Mouse (Mus musculus): ENCODE measurements at regions not wholly inside any gene's neighbourhood (a gene's known extent, or its start where the extent isn't known, plus 50 kb on each side); places are given as distances from the start of the nearest gene placed in this dataset.
A peak's percentile ranks its signal among the peaks of the same experiment; 100 is the strongest.

DNA sequence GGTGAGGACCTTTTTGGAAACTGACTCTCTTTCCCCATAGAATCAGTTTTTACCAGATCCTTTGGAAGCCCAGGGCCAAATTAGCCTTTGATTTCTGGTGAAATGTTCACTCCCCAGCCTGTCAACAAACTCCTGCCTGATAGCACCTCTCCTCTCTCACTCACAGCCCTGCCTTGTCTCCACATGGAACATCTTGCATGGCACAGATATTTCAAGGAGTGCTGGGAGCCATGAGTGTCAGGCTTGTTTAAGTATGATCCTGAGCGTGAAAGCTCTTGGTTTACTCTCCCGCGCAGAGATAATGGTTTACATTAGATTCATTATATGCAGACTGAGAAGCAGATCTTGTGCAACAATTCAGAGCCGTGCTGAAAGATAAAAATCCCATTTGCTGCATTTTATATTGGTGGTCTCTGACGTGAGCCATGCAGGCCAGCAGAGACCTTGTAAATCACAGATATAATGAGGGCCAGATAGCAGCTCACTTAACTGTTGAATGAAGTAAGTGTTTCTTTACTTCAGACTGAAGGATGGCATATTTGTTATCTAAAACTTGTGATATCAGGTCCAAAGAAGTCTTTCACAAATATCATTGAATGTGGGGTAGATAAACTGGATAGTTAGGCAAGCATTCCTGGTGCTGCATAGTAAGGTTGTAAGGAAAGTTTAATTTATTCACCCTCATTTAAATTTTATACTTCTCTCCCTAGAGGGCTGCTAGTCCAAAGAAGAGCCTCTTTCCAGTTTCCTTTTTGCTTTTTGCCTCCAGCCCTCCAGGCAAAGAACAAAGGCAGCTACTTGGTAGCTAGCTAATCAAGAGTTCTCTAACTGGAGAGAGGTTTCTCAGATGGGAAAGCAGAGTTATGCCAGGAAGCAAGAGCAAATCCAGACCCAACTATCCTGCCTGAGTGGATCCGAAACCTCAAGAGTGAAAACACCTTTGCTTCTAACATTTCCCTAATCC, 81.8 kb downstream of the Tbx18 start:
- no peak for DNase-seq

GRCm38 (mm10) chr9:87648317-87648716, 82.7 kb downstream of the Tbx18 start:
- DNase-seq: no peak

DNA sequence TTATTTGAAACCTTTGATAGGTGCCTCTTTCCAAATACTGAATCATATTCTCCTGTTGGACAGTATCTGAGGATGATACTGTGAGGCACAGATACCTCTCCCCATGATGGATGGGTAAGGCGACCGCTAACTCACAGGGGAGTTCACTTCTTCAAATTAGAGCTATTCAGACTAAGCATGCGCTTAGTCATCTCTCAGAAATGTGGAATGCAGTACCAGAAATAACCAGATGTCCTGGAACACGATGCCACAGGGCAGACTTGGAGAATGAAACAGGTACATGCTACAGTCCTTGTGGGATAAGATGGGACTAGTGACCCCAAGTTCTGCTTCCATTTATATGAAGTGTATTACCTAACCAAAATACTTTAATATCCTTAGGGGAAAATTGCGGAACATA, 86.0 kb downstream of the Tbx18 start:
- no peak for DNase-seq

GRCm38 (mm10) chr9:87633863-87634630, 97.0 kb downstream of the Tbx18 start:
- no peak for DNase-seq

- DNase-seq: no peak
Measured at GRCm38 (mm10) chr9:87626432-87626831, 104.6 kb downstream of the Tbx18 start.

DNA sequence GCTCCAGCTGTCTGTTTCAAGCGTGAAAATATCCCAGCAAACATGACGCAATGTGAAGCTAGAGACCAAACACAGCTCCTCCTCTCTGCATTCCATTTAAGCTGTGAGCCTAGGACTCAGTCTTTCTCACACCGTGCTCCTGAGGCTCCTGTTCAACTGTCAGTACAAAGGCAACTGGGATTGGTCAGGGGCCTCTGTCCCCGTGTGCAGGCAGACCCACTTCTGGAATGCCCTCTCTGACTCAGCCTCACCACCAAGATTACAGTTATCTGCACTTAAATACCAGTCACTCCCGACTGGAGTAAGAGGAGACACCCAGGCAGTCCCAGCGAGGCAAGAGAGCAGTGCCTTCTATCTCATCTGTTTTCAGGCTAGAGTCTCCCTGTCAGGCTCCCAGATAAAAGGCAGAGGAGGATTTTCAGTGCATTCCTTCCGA, 112.8 kb downstream of the Tbx18 start:
- DNase-seq: peak; percentile 4

- no peak for DNase-seq
Measured at GRCm38 (mm10) chr9:87607878-87608631, 123.0 kb downstream of the Tbx18 start.

GRCm38 (mm10) chr9:87575591-87575990, 155.5 kb downstream of the Tbx18 start:
- DNase-seq: no peak

DNA sequence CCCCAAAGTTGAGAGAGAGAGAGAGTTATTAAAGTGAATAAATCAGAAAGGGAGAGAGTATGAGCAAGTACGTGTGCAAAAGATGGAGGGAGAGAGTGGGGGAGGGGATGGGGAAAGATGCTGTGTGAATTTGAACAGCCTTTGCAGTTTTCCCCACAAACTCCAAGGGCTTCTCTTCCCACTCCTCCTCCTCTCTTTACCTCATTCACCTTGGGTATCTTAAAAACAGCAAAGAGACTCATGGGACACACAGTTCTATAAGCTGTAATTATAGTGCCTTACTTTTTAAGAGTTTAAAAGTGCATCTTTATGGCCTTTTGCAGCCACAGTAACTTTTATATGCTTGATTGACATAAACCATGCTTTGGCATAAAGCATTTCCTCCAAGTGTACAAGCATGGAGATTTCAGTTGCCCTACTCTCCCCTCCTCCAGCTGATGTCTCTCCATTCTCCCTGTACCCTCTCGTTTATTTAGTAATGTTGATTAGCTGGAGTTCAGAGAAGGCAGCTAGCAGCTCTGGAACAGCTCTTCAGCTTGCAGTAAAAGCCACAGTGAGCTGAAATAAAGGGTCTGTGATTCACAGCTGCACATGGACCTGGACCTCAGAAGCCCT, 156.7 kb downstream of the Tbx18 start:
- DNase-seq: no peak

DNA sequence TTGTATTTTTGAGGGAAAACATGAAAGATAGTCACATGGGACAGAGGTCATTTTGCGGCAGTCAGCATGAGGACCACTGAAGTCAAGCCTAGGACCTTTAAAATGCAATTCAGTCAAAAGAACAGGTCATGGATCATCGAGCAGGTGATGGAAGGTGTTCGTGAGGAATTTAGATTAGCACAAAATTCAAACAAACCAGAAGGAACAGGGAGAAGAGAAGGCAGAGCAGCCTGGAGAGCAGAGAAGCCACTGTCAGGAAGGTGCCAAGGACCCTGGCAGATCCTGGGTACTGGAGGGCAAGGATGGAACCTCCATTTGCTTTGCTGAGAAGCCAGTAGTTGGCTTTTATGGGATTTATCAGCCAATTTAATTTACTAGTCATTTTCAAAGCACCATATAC, 167.8 kb downstream of the Tbx18 start:
- DNase-seq: no peak

GRCm38 (mm10) chr9:87562796-87563195, 168.3 kb downstream of the Tbx18 start:
- no peak for DNase-seq

DNA sequence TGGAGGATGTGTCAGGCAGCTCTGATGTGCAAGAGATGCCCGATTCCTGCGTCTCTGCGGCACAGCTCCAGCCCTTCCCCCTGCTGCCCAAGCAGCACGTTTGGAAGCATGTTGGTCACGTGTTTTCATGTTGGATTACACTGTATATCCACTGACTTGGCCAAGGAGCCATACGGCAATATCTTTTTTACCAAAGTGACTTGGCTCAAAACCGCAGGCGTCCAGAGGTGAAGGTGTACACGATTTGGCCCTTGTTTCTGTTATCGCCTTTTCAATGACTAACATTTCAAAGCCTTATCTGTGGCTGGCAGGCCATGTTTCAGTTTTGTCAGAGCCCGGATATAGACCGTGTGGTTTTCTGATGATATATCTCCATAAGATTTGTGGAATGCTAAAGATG, 173.2 kb downstream of the Tbx18 start:
- peak; percentile 12 for DNase-seq

- DNase-seq: peak; percentile 11
Measured at GRCm38 (mm10) chr9:87556953-87557394, 174.1 kb downstream of the Tbx18 start.

DNA sequence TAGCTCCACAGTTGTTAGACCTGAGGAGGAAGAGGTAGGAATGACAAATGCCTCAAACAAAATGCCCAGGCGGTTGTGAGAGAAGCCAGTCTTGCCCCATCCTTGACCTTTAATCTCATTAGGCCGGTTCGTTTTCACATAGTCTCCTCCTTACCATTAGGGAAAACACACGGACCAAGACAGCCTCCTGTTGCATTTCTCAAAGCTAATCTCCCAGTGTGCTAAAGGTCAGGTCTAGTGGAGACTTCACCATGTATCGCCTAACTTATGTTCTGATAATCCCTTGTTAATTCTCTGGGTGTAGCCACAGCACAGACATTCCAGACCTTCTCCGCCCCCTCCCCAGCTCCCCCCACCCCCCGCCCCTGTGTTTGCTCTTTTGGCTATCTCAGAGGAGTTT, 174.5 kb downstream of the Tbx18 start:
- DNase-seq: no peak

DNA sequence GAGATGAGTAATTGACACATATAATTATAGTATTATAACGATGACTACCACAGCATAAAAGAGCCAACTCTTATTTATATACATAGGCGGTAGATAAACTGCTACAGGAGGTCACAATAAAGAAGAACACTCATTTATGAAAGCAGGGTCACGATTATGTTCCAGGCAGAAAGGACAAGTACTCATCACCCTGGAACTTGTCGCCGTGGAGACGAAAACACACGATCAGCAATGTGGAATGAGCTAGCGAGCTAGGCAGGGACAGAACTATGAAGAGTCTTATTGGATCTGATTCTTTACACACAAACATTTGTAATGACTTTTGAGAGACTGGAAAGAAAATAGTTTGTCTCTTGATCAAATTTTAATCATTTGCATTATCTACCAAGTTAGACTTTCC, 197.9 kb downstream of the Tbx18 start:
- DNase-seq: no peak

GRCm38 (mm10) chr9:87529908-87530307, 201.2 kb downstream of the Tbx18 start:
- no peak for DNase-seq

- DNase-seq: no peak
Measured at GRCm38 (mm10) chr9:87524890-87525684, 206.0 kb downstream of the Tbx18 start.

GRCm38 (mm10) chr9:87510683-87511082, 220.4 kb downstream of the Tbx18 start:
- DNase-seq: no peak

GRCm38 (mm10) chr9:87504673-87505385, 226.2 kb downstream of the Tbx18 start:
- peak; percentile 14 for DNase-seq

GRCm38 (mm10) chr9:87464141-87464540, 208.8 kb upstream of the Cep162 start:
- DNase-seq: peak; percentile 25
